Mouse (Mus musculus) hindbrain, embryonic 10.5 days (tissue): Measurements from ENCODE around the gene Nfic. TPM values are rescaled to one million over a fixed set of nuclear protein-coding genes. Genes with fewer than 3 reads are reported as not detected.

Source experiments
- DNase-seq: peaks from one replicate; pipeline ENCODE4 v3.0.0-alpha.2; 2017; ENCODE audit warnings: low spot score
- H3K27ac ChIP-seq: fragments of 300-500 bp; sonication (generic); 2 replicates; pipeline ENCODE4 v1.5.1; 2016; ENCODE audit warnings: mild to moderate bottlenecking, moderate library complexity
- H3K27me3 ChIP-seq: fragments of 300-500 bp; sonication (generic); 2 replicates; pipeline ENCODE4 v1.6.1; 2016; ENCODE audit warnings: mild to moderate bottlenecking; ENCODE audit not compliant: poor library complexity, insufficient read depth, severe bottlenecking
- H3K36me3 ChIP-seq: fragments of 300-500 bp; sonication (generic); 2 replicates; pipeline ENCODE4 v1.6.1; 2016; ENCODE audit warnings: mild to moderate bottlenecking, moderate library complexity
- H3K4me1 ChIP-seq: fragments of 300-500 bp; sonication (generic); replicated peaks from 2 replicates; pipeline ENCODE4 v1.6.1; 2016; ENCODE audit warnings: mild to moderate bottlenecking
- H3K4me3 ChIP-seq: fragments of 300-500 bp; sonication (generic); 2 replicates; pipeline ENCODE4 v1.5.1; 2016; ENCODE audit warnings: mild to moderate bottlenecking, moderate library complexity
- H3K9me3 ChIP-seq: fragments of 300-500 bp; sonication (generic); 2 replicates; pipeline ENCODE4 v1.6.1; 2016; ENCODE audit warnings: mild to moderate bottlenecking, moderate library complexity
- WGBS: fragments of 180-500 bp; shearing (Covaris S2); methylation state at CpG from one replicate; pipeline ENCODE4 v1.1.7; 2016; 5-methylcytosine and 5-hydroxymethylcytosine counted together
- polyA plus RNA-seq: library from polyadenylated mRNA; unstranded; fragments of >200 nt; fragmentation: Nextera tagmentation; extraction: Ambion mirVana; gene quantifications from 2 replicates; pipeline ENCODE4 v1.2.1, GENCODE M21; 2016

Nfic gene
- polyA plus RNA-seq, 1 experiment from 2014 or later: 16.0 TPM

- Histone ChIP-seq H3K27ac (peak overlapping the region; percentile 82), H3K27me3 (peaks cover 56% of the 10 kb centered on the region), H3K4me3 (peak overlapping the region; percentile 56), H3K4me1 (peaks cover 57% of the 10 kb centered on the region), H3K9me3 (no peaks in the 10 kb centered on the region), H3K36me3 (peaks cover 11% of the 10 kb centered on the region)
- DNase-seq: peak; percentile 48
- WGBS: 4% methylated on average over 35 of the region's 35 CpGs
These were observed 26.4 kb upstream of the Nfic start for GRCm38 (mm10) chr10:81481605-81482532.

DNA sequence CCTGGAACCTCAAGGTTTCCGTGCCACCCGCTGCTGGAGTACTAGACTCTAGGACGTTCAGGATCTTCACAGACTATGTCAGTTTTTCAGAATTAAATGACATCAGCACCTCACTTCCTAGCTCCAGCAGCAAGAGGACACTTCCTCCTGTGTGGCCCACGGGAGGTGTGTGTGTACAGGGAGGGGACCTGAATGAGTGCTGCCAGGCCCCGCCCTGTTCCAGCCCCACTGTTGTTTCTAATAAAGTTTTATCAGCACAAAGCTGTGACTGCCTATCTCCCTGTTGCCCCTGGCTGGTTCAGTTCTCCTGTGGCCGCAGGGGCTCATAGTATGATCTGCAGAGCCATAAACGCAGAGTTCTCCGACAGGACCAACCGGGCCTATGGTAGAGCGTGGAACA, 19.0 kb upstream of the Nfic start:
- H3K27me3 ChIP-seq: peaks cover 97% of the 10 kb centered on the region
- no peak overlapping the region for H3K27ac ChIP-seq
- H3K9me3 ChIP-seq: no peaks in the 10 kb centered on the region
- DNase-seq: no peak
- no peaks in the 10 kb centered on the region for H3K36me3 ChIP-seq
- H3K4me1 ChIP-seq: peaks cover 47% of the 10 kb centered on the region
- 89% methylated on average over 10 of the region's 10 CpGs for WGBS
- H3K4me3 ChIP-seq: no peak overlapping the region

GRCm38 (mm10) chr10:81473003-81473451, 17.6 kb upstream of the Nfic start:
- peaks cover 97% of the 10 kb centered on the region for H3K27me3 ChIP-seq
- H3K27ac ChIP-seq: peak overlapping the region; percentile 85
- DNase-seq: peak; percentile 79
- peaks cover 48% of the 10 kb centered on the region for H3K4me1 ChIP-seq
- peak overlapping the region; percentile 49 for H3K4me3 ChIP-seq
- H3K9me3 ChIP-seq: no peaks in the 10 kb centered on the region
- no peaks in the 10 kb centered on the region for H3K36me3 ChIP-seq
- WGBS: 2% methylated on average over 22 of the region's 22 CpGs

GRCm38 (mm10) chr10:81472403-81473002, 17.1 kb upstream of the Nfic start:
- Histone ChIP-seq H3K4me1 (peaks cover 48% of the 10 kb centered on the region), H3K9me3 (no peaks in the 10 kb centered on the region), H3K27ac (peak overlapping the region; percentile 85), H3K36me3 (no peaks in the 10 kb centered on the region), H3K4me3 (peak overlapping the region; percentile 49), H3K27me3 (peaks cover 97% of the 10 kb centered on the region)
- WGBS: 3% methylated on average over 18 of the region's 18 CpGs
- no peak for DNase-seq

DNA sequence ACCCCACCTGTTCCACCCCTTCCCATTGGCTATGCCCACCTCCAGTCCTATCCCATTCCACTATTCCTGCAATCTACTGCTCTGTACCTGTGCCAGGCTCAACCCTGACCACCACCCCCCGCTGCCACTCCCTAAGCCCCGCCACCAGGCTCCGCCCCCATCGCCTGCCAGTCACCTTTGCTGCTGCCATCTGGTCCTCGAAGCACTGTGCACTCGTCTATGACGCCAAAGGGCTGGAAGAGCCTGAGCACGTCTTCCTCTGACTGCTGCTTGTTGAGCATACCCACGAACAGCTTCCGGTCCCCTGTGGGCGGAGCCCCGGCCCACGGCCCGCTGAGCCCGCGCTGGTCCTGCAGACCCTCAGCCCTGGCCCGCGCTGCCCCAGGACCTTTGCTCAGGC, 15.0 kb upstream of the Nfic start:
- 0 out of 2 replicates have a peak overlapping the region, but pooled peaks have one; percentile 8 for H3K27ac ChIP-seq
- DNase-seq: no peak

DNA sequence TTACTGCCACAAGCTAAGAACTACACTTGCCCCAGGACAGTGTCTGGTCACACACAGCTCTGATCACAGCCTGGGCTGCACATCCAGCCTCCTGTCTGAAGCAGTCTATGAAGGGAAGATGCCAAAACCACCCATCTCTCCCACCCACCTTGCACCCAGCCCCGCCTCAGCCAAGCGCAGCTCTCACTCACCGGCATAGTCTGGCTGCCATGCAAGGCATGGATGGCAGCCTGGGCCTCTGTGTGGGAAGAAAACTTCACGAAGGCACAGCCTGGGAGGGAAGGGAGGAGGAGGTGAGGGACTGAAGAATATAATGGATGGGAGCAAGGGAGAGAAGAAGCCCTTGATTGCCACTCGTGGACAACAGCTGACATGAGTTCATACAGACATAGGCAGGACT, 13.8 kb upstream of the Nfic start:
- no peak overlapping the region for H3K4me3 ChIP-seq
- no peak for DNase-seq
- no peaks in the 10 kb centered on the region for H3K36me3 ChIP-seq
- peaks cover 97% of the 10 kb centered on the region for H3K27me3 ChIP-seq
- 86% methylated on average over 5 of the region's 5 CpGs for WGBS
- peaks cover 54% of the 10 kb centered on the region for H3K4me1 ChIP-seq
- no peaks in the 10 kb centered on the region for H3K9me3 ChIP-seq
- no peak overlapping the region for H3K27ac ChIP-seq

More for the DNA sequence above, 15.0 kb upstream of the Nfic start:
- Histone ChIP-seq H3K27me3 (peaks cover 97% of the 10 kb centered on the region), H3K9me3 (no peaks in the 10 kb centered on the region), H3K36me3 (no peaks in the 10 kb centered on the region), H3K4me3 (0 out of 2 replicates have a peak overlapping the region, but pooled peaks have one; percentile 9), H3K4me1 (peaks cover 42% of the 10 kb centered on the region)
- 56% methylated on average over 18 of the region's 18 CpGs for WGBS

DNA sequence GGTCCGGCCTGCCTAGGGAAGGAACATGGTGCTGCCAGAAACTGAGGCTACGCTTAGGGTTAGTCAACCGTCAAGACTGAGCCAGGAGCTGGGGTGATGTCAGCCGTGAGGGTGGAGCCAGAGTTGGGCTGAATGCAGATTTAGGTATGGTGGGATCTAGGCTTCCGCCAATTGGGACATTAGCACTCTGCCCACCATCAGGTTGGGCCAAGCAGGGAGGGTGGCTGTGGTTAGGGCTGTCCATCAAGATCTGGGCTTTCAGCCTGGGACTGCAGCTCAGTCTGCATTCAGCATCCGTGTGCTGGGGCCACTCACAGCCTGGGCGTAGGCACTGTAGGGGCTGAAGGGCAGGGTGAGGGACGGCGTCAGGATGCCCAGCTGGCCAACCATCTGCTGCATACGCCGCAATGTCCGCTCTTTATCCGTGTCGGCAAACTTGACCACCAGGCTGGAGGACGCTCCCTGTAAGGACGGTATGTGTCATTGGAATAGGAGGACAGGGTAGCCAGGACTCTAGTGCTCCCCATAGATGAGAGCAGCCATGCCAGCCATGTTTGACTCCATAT, 12.3 kb upstream of the Nfic start:
- H3K27me3 ChIP-seq: peaks cover 97% of the 10 kb centered on the region
- DNase-seq: no peak
- H3K9me3 ChIP-seq: no peaks in the 10 kb centered on the region
- no peak overlapping the region for H3K27ac ChIP-seq
- no peak overlapping the region for H3K4me3 ChIP-seq
- no peaks in the 10 kb centered on the region for H3K36me3 ChIP-seq
- H3K4me1 ChIP-seq: peaks cover 49% of the 10 kb centered on the region
- WGBS: 86% methylated on average over 16 of the region's 16 CpGs

DNA sequence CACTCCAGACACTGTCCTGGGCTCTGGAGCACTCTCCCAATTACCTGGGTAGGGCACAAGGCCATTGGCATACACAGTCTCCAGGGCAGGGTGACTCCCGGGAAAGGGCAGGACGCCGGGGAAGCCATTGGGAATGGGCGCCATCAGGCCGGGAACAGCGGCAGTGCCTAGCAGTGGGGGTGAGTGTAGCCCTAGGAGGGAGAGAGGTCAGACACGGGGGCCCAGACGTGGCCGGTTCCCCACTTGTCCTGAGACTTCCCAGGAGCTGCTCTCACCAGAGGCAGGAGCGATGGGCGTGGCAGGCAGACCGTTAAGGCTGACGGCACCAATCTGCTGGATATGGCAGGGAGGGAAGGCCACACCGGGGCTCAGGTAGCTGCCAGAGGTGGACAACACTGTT, 11.4 kb upstream of the Nfic start:
- 67% methylated on average over 14 of the region's 14 CpGs for WGBS
- peaks cover 97% of the 10 kb centered on the region for H3K27me3 ChIP-seq
- no peak for DNase-seq
- no peaks in the 10 kb centered on the region for H3K36me3 ChIP-seq
- peaks cover 45% of the 10 kb centered on the region for H3K4me1 ChIP-seq
- H3K9me3 ChIP-seq: no peaks in the 10 kb centered on the region
- H3K4me3 ChIP-seq: no peak overlapping the region
- H3K27ac ChIP-seq: no peak overlapping the region

DNA sequence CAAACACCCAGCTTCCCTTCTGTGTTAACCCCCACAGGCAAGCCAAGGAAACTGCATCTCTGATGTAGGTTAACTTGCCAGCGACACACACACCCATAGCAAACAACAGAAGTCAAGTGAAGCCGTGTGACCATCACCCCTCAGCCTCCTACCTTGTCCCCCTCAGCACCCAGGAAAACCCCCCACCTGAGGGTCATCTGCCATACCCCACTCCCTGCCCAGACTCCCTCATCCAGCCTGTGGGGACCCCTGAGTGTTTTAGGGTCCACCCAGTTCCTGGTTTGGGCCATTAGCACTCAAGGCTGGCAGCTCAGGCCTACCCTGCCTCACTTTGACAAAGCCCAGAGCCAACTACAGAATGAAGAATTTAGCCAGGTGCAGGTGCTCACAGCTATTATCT, 10.6 kb upstream of the Nfic start:
- WGBS: 82% methylated on average over 2 of the region's 2 CpGs
- no peaks in the 10 kb centered on the region for H3K9me3 ChIP-seq
- no peak overlapping the region for H3K27ac ChIP-seq
- peak; percentile 2 for DNase-seq
- H3K36me3 ChIP-seq: no peaks in the 10 kb centered on the region
- H3K4me3 ChIP-seq: no peak overlapping the region
- peaks cover 45% of the 10 kb centered on the region for H3K4me1 ChIP-seq
- peaks cover 98% of the 10 kb centered on the region for H3K27me3 ChIP-seq

DNA sequence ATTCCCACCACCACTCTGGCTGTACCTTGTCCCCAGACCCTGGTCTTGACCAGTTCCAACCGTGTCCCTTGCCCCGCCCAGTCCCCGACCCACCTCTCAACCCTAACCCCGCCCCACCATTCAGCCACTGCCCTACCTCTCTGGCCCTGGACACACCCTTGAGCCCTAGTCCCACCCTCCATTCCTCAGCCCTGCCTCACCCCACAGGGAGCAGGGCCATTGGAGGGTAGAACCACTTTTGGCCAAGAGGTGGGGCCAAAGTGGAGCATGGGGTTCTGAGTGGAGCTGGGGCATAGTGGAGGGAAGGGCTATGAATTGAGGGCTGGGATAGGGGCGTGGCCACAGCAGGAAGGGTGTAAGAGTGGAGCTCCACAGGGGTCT, 9.8 kb upstream of the Nfic start:
- peak; percentile 2 for DNase-seq
- 4% methylated on average over 5 of the region's 5 CpGs for WGBS
- H3K4me1 ChIP-seq: peaks cover 45% of the 10 kb centered on the region
- H3K9me3 ChIP-seq: no peaks in the 10 kb centered on the region
- H3K27me3 ChIP-seq: peaks cover 98% of the 10 kb centered on the region
- no peak overlapping the region for H3K27ac ChIP-seq
- H3K4me3 ChIP-seq: peak overlapping the region; percentile 56
- no peaks in the 10 kb centered on the region for H3K36me3 ChIP-seq

- Histone ChIP-seq H3K9me3 (no peaks in the 10 kb centered on the region), H3K27me3 (peaks cover 98% of the 10 kb centered on the region), H3K36me3 (no peaks in the 10 kb centered on the region), H3K4me1 (peaks cover 45% of the 10 kb centered on the region), H3K4me3 (peak overlapping the region; percentile 56), H3K27ac (peak overlapping the region; percentile 75)
- 3% methylated on average over 33 of the region's 33 CpGs for WGBS
- peak; percentile 86 for DNase-seq
These were observed 9.2 kb upstream of the Nfic start for GRCm38 (mm10) chr10:81464405-81465264.

- peak overlapping the region; percentile 56; the same call in 1 of the 2 replicates for H3K4me3 ChIP-seq
- no peaks in the 10 kb centered on the region for H3K9me3 ChIP-seq
- H3K36me3 ChIP-seq: no peaks in the 10 kb centered on the region
- no peak overlapping the region for H3K27ac ChIP-seq
- 72% methylated on average over 4 of the region's 4 CpGs for WGBS
- peaks cover 45% of the 10 kb centered on the region for H3K4me1 ChIP-seq
- DNase-seq: peak; percentile 3
- H3K27me3 ChIP-seq: peaks cover 100% of the 10 kb centered on the region
These were observed 8.1 kb upstream of the Nfic start for GRCm38 (mm10) chr10:81463531-81463930.
